Mouse (Mus musculus): ENCODE measurements around the gene Tacc2.

Tacc2 gene

DNA sequence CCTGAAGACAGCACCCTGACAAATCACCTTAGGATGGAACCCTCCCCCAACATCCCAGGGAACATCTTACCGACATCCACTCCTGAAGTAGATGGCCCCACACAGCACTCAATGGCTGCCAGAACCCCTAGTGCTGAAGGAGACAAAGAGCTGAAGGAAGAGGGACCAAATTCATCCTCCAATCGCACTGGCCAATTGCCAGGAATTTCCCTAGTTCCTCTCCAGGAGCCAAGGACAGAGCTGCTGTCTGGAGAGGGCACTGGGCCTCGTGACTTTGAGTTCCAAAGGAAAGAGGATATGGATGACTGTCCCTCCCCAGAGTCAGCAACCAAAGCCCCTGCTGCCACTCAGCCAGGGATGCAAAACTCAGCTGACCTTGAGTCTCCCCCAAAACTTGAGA is 44.7 kb downstream of the Tacc2 start:
- no peak for DNase-seq

DNA sequence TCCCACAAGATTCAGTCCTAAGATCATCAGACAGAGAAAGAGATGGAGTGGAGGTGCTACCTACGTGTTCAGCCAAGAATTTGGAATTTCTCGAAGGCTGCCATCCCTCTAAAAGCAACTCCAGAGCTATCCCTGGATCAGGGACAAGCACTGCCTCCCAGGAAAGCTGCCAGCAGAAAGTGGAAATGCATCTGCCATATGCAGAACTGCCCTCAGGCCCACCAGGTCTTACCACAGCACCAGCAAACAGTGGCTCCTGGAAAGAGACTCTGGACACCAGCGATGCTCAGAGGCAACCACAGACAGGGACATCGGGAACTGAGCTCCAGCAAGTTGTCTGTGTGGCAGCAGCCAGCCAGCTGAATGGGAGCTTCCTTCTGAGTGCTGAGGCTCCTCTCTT is 45.1 kb downstream of the Tacc2 start:
- DNase-seq, result peak; percentile 11

DNA sequence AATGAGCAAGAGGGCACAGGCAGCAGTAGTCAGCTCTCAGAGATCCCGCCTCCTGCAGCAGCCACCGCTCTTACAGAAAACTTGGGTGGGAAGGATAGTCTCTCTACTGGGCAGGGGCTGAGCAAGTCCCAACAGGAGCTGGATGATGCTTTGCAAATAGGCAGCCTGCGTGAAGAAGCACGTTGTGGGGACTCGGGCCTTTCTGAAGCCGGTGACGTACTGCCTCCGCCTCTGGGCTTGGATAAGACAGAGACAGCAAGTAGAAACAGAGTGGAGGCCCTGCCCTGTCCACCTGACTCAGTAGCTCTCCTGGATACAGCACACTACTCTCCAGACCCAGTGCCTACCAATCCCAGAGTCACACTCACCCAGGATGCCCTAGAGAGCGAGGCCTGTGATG is 47.1 kb downstream of the Tacc2 start:
- DNase-seq, result no peak

DNA sequence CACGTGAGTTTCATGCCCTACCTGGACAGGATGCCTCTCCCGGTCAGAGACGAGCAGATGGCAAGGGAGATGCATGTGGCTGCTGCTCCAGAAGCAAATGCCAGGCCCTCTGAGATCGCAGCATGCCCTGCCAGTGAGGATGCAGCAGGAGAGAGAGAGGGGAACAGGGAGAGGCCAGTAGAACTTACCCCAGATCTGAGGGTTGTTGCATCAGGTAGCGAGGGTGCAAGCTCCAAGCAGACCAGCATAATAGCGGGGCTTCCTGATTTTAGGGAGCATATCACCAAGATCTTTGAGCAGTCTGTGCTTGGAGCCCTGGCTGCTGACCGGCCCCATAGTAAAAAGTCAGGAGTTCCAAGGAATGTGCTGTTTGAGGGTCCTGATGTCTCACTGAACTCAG is 48.1 kb downstream of the Tacc2 start:
- no peak for DNase-seq

DNA sequence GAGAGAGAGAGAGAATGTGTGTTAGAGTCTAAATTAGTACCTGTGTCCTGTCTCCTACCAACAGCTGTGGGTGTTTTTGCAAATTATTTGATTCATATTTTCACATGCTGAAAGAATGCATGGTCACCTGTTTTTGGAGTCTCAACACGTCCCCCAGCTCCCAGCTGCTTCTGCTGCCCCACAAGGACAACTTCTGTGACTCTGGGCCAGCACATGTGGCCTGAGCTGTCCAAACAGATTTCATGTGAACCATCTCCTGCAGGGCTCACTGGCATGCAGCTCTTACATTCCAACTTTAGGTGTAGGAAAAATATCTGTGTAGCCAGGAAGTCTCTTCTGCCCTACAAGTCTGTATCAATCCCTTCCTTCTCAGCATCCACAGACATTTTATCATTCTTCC is 51.4 kb downstream of the Tacc2 start:
- DNase-seq, result no peak

DNA sequence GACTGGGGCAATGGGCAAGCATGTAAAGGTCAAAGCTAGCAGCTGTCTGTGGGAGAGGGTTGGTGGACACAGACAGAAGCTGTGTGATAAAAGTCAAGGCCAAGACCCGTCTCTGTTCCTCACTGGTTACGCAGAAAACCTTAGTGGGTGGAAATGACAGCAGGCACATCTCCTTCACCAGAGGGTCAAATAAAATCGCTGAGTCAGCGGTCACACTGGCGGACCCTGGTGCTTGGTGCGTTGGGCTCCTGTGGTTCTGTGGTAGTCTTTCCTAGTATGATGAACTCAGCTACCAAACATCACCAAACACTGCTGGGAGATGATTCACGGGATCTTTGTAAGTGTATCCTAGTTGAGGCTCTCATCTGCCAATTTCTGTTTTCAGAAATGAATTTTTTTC is 52.8 kb downstream of the Tacc2 start:
- no peak for DNase-seq

DNA sequence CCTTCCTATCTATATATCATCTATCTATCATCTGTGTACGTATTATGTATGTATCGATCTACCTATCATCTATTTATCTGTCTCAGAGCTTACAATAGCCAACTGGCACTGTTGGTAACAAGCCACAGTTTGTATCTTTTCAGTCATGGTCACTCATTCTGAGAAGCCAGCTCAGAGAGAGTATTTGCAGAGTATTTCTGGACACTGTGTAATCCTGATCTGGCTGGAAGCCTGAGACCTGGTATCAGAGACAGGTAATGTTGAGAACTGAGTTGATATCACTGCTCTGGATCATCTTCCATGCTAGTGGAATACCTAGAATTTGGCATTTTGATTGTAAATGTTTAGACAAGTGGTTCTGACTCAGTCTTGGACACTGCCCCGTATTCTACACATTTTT is 53.7 kb downstream of the Tacc2 start:
- DNase-seq, result no peak

DNA sequence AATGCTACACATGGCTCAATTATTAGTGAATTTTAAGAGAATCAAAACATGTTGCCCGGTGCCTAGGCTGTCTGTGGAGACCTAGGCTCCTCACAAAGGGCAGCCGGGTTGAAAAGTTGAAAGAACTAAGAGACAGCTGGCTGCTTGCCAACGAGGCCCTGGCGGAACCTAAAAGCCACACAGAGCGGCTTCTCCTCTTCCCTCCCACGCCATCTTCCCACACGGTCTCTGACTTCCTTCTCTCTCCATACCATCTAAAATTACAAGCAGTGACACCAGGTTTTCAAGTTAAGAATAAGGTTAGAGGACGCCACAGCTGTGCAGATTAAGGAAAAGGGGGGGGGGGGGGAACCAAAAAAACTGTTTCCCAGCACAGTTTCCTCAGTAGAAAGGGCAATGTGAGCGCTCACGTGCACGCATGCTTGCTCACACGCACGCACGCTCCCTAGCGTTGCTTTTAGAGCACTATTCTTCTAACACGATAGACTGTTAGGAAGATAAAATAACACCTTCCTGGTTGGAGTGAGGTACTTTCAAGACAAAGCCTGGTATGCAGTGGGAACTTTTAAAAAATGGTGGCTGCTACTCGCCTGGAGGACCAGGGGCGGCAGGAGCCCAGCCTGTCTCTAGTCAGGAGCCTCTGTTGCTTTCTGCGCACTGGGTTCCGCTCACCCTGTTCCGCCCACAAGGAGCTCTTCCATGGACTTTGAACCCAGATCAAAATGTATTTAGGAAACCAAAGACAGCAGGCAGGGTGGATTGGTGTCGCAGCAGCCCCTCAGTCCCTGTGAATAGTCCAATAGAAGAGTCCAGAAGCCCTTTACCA is 54.5 kb downstream of the Tacc2 start:
- DNase-seq, result peak; percentile 38

DNA sequence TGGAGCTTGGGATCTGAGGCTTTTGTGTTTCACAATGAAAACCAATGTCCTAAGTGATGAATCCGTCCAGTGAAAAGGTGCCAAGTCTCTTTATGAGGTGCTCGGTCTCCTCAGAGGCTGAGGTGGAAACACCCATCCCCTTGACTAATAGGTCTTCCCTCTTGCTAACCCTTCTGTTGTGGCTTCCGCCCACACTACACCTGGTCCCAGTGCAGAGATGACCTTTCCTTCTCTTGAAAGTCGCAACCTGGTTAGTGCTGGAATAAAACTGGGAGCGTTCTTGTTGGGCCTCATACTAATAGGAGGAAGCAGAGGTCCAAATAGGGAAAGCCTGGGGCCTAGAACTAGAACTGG is 55.1 kb downstream of the Tacc2 start:
- DNase-seq, result no peak

DNA sequence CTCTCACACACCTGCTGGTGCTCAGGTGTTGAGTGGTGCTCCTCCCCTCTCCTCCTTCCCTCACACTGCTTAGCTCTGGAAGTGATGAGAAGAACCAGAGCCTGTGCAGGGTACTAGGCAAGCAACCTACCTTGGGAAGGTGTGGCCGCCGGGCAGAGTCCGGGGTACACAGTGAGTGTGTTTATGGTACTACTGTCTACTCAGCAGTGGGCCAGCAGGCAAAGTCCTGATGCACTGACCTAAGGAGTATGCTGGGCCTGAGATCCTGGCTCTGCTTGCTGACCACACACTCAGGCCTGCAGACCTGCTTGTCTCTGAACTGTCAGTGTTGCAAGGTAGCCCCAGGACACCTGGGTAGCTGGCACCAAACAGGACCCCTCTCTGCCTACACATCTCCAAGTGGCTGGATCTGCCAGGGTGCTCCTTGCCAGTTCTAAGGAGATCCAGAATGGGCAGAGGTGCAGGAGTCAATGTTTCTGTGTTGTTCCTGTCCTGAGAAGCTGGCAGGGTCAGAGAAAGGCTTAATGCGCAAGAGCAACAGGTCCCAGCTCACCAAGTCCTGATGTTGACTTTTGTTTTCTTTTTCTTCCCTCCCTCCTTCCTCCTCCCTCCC is 57.1 kb downstream of the Tacc2 start:
- no peak for DNase-seq

DNA sequence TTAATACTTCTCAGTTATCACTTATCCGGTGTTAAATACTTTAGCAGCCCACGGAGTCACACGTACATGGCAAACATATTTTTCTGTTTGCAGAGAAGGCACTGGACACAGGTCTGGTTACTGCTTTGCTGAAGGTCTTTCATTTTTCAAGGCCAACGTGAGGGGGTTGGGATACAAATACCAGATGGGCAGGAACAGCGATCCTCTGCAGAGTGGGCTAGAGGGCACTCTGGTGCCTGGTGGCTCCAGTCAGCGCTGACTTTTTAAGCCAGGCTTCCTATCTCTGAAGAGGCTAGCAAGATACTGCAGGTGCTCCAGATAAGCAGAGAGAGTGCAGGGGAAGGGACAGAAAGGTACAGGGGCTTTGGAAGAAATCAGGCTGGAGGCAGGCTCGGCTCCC is 58.0 kb downstream of the Tacc2 start:
- no peak for DNase-seq

DNA sequence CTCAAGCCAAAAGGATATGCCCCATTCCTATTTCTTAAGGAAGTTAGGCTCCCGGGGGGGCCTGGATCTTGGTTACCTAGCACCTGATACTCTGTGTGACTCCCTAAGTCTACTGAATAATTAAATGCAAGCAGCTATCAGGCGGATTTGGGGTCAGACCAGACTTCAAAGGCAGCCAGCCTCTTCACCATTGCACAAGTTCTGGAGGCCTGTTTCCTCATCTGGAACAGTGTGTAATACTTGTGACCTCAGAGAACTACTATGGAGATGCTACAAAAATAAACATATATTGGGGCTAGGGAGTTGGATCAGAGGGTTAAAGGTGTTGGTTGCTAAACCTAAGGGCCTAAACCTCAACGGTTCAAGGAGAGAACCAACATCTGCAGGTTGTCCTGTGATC is 59.0 kb downstream of the Tacc2 start:
- DNase-seq, result no peak

DNA sequence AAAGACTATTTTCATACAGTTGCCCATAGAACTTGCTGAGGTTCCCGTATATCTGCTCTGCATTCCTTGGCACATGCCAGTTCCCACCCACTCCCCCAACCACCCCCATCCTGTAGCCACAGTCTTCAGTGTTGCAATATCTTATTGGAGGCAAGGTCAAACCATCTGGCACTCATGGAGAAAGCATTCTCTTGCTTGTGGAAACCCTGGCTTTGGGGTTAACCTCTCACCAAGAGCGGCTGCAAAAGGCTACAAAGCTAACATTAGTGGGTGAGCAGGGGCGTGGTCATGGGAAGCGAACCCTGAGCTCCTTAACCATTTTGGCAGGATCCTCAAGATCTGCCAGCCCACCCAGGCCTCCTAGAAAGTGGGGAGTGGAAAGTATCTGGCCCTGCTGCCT is 59.7 kb downstream of the Tacc2 start:
- DNase-seq, result no peak

DNA sequence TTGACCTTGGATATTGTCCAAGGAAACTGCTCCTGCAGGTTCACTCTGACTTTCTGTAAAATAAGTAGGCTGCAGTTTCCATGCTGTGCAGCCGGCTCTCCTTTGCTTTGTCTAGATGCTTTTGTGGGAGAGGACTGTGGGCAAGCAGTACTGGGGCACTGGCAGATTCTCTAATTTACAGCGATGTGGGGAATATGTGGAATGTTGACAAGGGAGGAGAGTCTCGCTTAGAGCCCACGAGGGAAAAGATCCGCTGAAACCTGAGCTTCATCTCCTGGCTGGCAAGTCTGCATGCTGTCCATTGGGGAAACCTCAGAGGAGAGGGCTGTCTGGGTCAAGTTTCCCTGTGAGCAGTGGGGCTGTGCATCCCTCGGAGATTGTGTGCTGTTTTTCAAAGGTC is 60.6 kb downstream of the Tacc2 start:
- DNase-seq, result no peak

DNA sequence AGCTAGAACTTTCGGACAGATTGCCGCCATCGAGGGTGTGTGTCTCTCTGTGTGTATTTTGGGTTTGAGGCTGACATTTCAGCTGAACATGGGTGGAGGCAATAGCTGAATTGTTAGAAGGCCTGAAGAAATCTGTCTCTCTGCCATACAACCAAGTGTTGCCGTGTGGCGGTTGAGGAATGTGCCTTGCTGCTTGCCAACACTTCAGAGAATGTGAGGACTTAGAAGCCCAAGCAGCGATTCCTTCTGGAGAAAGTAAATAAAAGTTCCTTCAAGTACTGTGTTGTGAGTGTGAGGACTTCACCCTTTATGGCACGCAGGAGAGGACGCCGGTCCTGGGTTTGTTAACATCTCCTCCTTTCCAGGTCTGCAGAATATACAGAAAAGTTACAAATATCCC is 63.4 kb downstream of the Tacc2 start:
- no peak for DNase-seq

DNA sequence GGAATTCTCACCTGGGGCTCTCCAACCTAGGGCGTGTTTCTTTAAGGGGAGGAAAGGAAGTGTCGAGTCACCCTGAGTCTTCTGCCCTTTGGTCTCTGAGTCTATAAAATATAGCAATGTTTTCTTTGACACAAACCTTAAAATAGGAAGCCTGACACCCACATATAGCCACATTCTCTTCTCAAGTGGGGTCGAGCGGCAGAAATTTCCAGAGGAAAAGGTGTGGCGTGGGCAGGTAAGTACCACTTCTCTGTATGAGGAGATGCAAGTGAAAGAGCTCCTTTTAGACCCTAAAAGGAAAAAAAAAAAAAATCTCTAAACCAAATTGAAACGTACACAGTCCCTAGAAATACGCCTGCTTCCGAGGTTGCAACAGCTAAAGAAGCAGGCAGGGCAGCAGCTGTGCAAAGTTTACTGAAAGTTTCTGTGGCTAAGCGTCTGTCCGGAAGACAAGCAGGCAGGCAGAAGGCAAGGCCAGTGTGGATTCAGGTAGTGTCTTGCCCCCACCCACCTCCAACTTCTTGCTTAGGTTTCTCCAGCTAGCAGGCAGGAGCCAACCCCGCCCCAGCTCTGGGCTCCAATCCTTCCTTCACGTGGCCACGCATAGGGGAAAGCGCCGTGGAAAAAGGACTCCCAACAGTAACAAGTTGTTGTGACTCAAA is 68.2 kb downstream of the Tacc2 start:
- DNase-seq, result no peak

DNA sequence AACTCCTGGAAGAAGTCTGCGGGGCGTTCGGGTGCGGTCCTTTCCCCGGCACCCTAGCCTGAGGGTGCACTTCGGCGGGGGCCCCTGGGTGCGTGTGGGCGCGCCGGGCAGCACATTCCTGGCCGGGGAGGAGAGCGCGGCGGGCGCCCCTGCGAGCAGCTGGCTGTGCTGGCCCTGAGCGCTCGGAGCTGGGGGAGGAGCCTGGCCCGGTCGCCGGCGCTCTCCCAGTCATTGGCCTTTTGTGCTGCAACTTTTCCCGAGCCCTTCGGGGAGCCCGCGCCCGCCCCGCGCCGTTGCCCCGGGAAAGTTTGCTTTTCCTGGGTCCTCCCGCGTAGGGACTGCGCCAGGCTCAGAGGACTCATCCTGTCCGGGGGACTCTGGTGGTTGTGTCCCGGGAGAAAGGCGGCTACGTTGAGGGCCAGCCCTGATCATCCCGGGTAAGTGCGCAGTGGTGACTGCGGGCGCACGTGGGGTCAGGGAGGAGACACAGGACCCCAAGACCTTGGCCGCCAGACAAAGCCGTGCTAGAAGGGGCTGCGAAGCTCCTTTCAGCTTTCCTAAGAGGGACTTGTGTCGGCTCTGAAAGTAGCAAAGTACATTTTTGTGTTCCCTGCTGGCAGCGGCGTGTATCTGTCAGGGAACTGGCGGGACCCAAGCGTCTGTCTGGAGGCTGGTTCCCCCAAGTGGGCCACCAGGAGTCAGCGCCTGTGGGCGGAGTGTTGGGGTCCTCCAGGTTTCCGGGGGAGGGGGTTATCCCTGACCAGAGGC is 68.9 kb downstream of the Tacc2 start:
- DNase-seq, result no peak

DNA sequence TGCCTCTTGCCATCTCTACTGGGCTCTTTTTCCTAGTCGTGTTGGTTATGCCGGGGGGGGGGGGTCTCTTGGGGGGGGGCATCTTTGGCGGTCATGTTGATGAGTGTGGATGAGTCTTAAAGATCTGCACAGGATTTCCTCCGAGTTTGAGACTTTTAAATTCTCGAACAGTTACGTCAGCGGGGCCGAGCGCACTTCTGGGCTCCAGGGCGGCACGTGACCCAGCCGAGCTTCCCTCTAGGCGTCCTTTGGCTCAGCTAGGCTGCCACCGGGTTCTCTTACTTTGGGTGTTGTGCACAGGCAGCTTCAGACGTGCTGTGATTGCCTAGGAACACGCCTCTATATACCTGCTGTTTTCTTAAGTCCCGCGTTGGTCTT is 69.5 kb downstream of the Tacc2 start:
- DNase-seq, result peak; percentile 39

DNA sequence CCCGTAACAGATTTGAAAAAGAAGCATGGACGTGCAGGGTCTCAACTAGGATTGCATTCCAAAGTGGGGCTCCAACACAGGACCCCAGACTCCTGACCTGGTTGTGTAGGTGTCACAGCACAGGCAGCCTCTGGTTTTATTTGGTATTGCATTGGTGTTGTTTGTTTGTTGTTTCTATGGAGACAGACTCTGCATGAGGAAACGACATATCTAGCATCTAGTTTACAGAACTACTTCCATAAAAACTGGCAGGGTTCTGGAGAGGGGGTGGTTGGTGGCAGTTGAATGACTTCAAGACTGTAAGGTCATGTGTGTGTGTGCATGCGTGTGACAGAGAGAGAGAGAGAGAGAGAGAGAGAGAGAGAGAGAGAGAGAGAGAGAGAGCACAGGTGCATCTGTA is 70.8 kb downstream of the Tacc2 start:
- no peak for DNase-seq

DNA sequence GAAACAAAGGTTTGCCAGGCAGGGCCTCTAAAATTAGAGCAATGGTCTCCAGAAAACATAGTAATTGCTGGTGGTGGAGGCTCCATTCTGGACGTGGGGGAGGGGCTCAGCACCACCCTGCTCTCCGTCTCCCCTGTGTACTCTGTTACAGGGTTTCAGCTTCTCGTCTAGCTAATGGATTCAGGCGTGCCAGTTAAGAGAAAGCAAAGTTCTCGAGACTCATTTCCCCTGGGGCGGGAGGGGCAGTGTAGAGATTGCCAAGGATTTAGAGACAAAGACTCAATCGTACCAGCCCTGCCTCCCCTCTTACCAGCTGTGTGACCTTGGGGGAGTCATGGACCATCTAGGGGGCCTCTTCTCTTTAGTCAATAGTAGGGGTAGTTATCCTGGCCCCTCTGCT is 72.0 kb downstream of the Tacc2 start:
- DNase-seq, result no peak

DNA sequence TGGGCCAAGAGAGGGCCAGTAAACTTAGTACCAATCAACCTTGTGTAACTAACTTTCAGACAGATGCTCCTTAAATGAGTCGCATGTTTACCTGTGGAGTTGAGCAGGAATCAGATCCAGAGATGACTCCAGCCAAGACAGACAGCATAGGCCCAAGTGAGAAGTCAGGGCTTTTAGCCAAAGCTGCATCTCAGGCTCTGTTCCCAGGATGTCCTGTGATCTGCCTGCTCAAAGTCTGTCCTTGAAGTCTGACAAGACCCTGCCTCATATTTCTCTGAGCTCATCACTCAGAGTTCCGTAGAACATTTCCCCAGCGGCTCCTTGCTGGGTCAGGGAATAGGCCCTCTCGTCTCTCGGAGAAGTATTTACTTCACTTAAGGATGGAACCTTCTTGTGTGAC is 73.4 kb downstream of the Tacc2 start:
- no peak for DNase-seq

DNA sequence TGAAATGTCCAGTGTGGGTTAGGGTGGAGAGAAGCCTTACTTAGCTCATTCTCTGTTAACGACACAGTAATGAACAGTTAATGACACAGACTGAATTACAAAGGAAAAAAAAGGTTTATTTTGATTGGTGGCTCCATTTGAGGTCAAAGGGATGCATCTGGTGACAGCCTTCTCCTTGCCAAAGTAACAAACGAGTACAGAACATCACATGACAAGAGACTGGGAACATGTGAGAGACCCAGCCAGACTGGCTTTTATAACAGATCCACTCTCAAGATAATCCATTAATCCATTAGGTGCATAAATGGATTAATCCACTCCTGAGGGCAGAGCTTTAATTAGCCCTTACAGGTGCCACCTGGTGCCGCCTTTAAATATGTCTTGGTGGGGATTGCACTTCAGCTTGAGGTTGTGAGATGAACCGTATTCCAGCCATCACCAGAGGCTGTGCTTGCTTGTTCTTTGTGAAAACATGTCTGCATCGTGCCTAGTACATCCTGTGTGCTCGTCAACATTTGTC is 75.9 kb downstream of the Tacc2 start:
- no peak for DNase-seq

DNA sequence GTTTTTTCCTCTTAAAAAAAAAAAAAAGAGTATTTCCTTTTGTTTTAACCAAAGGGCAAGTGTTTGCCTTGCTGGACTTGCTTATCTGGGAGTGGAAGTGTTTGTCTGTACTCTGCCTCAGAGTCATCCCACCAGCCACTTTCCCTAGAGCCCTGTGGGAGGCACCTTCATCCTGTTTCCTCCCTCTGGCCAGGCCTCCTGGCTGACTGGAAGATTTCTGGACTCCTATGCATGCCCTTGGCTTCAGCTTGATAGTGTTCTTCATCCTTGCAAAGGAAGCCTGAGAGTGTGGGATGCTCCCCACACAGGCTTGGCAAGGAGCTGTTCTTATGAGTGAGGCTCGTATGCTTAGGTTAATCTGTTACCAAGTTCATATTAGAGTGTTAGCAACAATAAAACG is 77.3 kb downstream of the Tacc2 start:
- DNase-seq, result no peak

DNA sequence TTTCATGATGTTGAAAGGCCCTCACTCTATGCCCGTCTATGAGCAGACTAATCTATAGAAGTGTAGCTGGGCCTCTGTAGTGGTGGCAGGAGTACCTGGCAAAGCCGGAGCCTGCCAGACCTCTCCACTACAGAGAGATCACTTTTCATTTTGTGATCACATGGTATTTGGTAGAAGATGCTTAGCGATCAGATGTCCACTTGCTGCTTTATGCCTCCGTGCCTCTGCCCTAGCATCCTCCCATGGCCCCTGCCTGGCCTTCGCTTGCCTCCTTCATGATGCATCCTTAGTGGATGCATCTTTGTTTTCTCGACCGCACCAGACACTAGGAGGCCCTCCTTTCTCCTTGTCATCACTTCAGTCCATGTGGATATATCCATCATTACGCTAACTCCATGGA is 79.7 kb downstream of the Tacc2 start:
- DNase-seq, result no peak

Measured in right cerebral cortex, postnatal 14 days (tissue).